Mouse (Mus musculus): Measurements from ENCODE around the gene Ei24.

Ei24 gene

GRCm38 (mm10) chr9:36796781-36797555 lies at the start of gene Ei24:
Gene Ei24, minus strand, starts transcription at chr9:36797393.
- peak; percentile 98 to 99 for DNase-seq

- DNase-seq: no peak
These were observed 49.2 kb upstream of the Ei24 start for GRCm38 (mm10) chr9:36846346-36846745.

- no peak for DNase-seq
These were observed 36.7 kb upstream of the Ei24 start for GRCm38 (mm10) chr9:36833914-36834313.

- DNase-seq: peak; percentile 16 to 18
These were observed 36.1 kb upstream of the Ei24 start for GRCm38 (mm10) chr9:36833043-36833881.

- peak; percentile 69 to 76 for DNase-seq
These were observed 35.3 kb upstream of the Ei24 start for GRCm38 (mm10) chr9:36832529-36832928.

GRCm38 (mm10) chr9:36831401-36831800 lies 34.2 kb upstream of the Ei24 start:
- no peak for DNase-seq

- no peak for DNase-seq
These were observed 29.6 kb upstream of the Ei24 start for GRCm38 (mm10) chr9:36826612-36827363.

GRCm38 (mm10) chr9:36822024-36822423 lies 24.8 kb upstream of the Ei24 start:
- DNase-seq: no peak

- DNase-seq: peak; percentile 34 to 44
These were observed 24.4 kb upstream of the Ei24 start, which contains the start of gene Fez1 for GRCm38 (mm10) chr9:36821644-36822000. Gene Fez1, plus strand, starts transcription at chr9:36821864.

- DNase-seq: no peak
These were observed 23.9 kb upstream of the Ei24 start for GRCm38 (mm10) chr9:36820969-36821643.

- DNase-seq: no peak
These were observed 21.7 kb upstream of the Ei24 start for GRCm38 (mm10) chr9:36818905-36819304.

GRCm38 (mm10) chr9:36814486-36814885 lies 17.3 kb upstream of the Ei24 start:
- no peak for DNase-seq

GRCm38 (mm10) chr9:36808126-36808785 lies 11.1 kb upstream of the Ei24 start:
- no peak for DNase-seq

- peak in 1 of 2 experiments; percentile 5 for DNase-seq
These were observed 8.2 kb upstream of the Ei24 start for GRCm38 (mm10) chr9:36805256-36805975.

- no peak for DNase-seq
These were observed 6.7 kb upstream of the Ei24 start for GRCm38 (mm10) chr9:36803926-36804325.

GRCm38 (mm10) chr9:36803386-36803785 lies 6.2 kb upstream of the Ei24 start:
- no peak for DNase-seq

GRCm38 (mm10) chr9:36802951-36803350 lies 5.8 kb upstream of the Ei24 start:
- no peak for DNase-seq

GRCm38 (mm10) chr9:36801961-36802360 lies 4.8 kb upstream of the Ei24 start:
- no peak for DNase-seq

GRCm38 (mm10) chr9:36796224-36796623 lies 969 bp downstream of the Ei24 start:
- DNase-seq: no peak

GRCm38 (mm10) chr9:36795556-36795955 lies 1.6 kb downstream of the Ei24 start:
- DNase-seq: no peak

- no peak for DNase-seq
These were observed 2.7 kb downstream of the Ei24 start for GRCm38 (mm10) chr9:36794487-36794886.
